Mouse (Mus musculus) thymus, postnatal 4 days (tissue): ENCODE results near the gene Lcmt1.

Experiments
- DNase-seq: peaks from one replicate; pipeline ENCODE4 v3.0.0; 2021

Gene Lcmt1

DNA sequence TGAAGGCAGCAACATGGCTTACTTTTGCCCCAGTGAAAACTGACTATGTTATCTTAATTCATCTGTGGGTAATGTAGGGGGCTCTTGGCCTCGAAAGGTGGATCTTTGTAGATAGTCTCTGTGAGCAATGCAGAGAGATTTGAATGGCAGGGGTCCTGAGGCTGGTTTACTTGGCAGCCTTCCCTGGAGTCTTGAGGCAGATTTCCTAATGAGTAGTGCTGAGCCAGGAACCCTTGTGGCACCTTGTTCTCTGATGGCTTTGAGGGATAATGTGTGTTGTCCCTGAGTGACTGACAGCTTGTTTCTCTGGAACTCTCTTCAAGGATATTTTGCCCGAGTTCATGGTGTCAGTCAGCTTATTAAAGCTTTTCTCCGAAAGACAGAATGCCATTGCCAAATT is 31.5 kb downstream of the Lcmt1 start:
- DNase-seq, result no peak

DNA sequence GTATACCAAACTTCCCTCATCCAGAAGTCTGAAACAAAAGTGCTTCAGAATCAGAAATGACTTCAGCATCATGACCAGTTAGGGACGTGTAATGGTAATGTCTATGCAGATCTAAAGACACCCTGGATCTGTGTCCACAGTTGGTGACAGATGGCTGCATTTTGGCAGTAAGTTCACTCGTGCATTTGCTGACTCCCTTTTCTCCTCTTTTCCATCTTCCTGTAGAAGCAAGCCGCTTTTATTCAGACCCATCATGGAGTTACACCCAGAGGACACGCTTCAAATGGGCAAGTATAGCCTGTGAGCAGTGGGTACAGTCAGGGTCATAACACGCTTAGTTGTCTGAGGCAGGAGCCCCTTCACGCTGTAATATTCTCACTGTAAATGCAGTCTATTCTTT is 34.6 kb downstream of the Lcmt1 start:
- no peak for DNase-seq

DNA sequence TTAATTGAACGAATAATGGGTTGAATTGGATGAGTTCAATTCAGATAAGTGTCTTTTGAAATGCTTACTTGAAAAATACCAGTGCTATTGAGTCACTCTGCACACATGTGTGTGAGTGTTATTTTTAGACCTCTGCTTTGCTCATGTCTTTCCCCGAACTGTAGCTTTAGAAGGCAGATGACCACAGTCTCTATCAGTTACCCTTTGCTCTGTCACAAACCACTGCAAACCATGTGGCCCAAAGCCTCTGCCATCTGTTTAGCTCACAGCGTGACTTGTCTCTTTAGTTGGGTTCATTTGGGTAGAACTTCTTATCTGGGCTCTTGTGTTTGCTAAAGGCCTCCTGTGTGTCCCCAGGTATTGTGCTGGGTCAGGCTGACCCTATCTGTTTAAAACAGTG is 36.0 kb downstream of the Lcmt1 start:
- DNase-seq, result no peak

DNA sequence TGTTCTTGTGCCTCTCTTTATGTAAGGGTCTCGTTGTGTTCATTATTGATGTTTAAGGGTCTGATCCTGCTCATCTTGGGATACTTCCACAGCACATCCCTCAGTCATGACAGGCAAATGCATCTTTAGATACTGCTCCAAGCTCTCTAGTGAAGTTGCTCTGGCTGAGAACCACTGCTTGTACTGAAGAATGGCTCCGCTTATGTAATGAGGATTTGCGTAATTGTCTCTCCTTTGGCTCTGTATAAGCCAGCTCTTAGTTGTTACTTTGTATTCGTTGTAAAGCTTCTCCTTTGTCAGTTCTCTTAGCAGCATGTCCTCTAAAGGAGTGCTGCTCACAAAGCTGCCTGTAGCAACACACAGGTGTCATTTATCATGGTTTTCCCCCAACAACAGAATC is 37.4 kb downstream of the Lcmt1 start:
- DNase-seq, result no peak

DNA sequence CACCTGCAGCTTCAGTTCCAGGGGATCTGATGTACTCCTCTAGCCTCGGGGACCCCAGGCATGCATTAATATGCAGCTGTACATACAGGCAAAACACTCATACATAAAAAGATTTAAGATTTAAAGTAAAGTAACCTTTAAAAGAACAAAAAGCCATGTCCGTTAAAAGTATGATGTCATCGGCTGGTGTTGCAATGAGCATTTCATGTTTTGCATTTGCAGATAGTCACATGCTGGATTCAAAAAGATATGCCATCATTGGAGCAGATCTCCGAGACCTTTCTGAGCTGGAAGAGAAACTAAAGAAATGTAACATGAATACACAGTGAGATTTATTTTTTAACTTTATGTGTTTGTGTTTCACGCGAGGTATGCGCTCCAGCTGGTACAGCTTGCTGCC is 40.9 kb downstream of the Lcmt1 start:
- DNase-seq, result no peak

DNA sequence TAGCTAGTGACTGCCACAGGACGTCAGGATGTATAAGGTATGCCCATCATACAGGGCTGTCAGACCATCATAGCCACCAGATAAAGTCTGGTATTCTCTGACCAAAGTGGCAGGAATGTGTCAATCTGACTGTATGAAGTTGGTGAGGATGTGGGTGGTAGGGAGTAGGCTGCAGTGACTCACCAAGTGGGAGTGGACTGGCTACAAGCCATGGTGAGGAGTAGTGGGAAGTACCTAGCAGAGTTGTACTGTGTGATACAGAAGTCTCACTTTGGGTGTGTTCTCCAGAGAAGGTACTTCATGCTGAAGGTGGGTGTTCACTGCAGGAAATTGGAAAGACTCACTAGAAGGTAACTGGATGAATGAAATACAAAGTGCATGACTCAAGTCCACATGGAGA is 41.5 kb downstream of the Lcmt1 start:
- no peak for DNase-seq

DNA sequence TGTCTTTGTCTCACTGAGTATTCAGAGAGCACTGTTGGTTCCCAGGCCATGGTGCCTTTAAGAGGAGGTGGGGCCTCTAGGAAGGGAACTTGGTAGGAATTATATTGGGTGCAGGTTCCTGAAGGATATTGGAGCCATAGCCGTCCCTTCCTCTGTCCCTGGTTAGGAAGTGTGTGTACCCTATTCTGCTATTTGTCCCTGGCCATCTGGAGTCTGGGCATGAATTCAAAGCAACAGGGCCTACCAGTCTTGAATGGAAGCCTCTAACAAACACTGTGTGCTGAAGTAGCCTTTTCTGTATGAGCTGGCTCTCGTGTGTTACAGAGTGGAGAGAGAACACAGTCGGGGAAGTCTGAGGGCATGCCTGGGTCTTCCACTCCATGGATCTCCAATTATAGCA is 42.6 kb downstream of the Lcmt1 start:
- DNase-seq, result no peak

DNA sequence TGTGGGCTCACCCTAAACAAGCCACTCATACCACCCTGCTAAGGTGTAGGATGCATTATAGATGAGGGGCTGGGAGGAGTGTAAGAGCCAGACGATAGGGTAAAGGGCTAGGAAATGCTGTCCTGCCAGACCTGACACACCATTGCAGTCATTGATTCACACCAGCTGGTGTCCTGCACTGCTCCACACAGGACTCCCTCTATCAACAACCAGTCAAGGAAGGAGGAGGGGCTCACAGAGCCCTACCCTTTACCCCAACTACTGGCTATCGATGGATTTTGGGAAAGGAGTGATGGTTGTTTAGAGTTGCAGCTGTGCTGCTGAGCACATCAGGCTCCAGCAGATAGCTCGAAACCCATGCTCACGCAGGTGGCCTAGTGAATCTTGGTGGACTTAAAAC is 47.2 kb downstream of the Lcmt1 start:
- no peak for DNase-seq

DNA sequence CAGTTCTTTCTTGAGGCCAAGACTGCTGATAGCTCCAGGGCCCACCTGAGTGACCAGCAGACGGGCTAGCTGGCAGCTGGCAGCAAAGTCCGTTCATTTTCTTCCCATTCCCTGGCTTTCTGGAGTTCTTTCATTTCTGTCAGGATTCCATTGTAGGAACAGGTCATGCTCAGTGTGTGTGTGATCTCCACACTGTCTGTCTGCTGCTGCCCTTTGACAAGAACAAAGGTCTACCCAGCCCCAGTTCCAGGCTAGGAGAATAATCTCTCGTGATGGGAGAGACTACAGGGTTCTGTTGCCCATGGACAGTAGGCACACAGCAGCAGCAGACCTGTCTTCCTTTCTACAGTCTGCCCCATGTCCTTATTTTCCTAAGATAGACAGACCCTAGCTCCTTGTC is 48.1 kb downstream of the Lcmt1 start:
- DNase-seq, result no peak

DNA sequence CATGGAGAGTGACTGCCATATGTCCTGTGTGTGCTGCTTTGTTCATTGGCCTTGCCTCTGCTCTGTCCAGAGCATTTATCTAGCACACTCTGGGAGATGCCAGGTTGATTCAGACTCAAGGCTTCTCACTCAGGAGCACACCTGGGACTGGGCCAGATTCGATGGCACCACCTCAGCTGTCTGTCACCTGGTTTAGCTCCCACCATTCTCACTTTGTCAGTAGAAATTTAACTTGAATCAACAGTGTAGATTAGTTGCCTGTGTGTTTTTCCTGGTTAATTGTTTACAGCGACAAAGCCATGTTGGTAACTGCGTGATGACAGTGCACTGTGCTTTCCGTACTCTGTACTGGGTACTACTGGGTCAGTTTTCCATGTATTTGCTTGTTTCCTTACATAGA is 50.4 kb downstream of the Lcmt1 start:
- DNase-seq, result no peak

DNA sequence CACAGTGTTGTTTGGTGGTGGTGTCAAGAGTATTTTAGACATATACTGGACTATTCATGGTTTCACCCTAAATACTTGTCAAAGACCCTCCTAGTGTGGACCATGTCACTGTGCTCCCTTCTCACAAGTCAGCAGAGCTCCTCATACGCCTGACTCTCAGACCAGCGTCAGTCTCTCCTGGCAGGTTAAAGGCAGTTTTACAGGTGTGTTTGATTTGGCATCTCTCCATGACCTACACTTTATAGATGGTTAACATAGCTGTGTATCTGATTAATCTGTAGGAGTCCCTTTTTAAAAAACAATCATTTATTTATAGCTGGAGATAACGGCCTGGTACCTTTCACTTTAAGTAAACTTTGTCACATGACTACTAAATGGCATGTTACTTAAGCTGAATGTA is 52.4 kb downstream of the Lcmt1 start:
- no peak for DNase-seq

DNA sequence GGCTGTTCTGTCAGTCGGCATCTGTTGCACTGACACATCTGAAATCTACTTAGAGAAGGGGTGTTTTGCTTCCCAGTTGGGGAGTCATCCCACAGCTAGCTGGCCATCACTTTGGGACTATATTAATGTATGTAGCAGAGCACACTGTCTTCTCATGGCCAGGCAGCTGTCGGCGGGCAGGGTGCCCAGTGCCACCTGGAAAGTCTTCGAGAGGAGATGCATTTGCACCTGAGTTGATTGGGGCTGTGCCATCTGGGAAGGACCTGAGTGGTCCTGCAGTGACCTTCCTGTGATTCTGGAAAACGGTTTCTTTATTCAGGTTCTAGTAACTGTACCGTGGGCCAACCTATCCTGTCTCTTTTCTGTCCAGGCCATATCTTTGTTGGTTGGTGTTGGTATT is 54.7 kb downstream of the Lcmt1 start:
- DNase-seq, result no peak

DNA sequence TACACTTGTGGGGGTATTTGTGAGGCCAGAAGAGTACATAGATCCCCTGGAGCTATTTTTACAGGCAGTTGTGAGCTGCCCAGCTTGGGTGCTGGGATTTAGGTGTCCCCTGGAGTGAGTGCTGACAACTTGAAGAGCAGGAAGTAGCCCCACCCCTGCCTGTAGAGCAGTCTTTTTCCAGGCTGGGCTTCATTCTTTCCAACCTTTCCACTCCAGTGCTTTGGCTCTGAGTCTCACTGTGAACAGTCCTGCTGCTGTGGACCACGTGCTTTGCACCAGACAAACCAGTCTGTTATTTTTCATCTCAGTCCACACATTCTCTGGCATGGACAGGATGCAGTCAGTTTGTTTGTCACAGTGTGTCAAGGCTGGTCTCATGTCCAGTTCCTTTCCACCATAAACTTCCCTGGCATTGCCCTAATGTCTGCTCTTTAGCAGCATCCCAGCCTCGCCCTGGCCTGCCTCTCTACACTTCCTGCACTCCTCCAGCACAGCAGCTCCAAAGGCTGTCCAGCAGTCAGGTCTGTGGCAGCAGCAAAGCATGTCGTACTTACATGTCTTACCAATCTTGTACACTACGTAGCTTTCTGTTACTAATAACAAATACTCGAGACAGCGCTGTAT is 55.7 kb downstream of the Lcmt1 start:
- no peak for DNase-seq

DNA sequence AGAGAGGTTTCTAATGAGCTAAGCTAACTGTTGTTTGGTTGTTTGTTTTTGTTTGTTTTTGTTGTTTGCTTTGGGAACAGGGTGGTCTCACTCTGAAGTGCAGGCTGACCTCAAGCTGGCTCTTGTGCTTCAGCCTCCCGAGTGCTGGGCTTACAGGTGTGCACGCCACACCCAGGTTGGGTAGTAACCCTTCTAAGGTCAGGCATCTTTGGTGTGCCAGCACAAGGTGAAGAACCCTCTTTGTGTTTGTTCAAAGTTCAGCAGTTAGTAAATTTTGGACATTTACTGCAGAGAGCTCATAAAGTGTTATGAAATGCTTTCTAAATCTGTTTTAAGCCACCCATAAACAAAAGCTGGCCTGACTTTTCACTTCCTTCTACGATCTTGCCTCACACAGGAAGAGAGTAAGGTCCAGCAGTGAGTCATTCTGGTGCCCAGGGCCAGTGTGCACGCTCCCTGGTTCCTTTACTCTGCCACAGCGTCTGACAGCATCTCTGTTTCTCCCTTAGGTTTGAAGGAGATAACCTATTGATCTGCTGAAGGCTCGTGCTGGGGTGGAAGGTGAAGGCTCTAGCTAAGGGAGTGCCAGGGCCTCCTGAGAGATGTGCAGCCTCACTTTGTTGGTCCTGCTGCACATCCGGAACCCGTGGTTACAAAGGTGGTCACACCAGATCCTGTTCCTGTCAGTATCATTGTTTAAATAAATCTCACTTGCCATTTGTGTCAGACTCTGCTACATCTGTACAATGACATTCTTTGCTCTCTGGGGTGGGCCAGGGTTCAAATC is 60.2 kb downstream of the Lcmt1 start:
- DNase-seq, result no peak

DNA sequence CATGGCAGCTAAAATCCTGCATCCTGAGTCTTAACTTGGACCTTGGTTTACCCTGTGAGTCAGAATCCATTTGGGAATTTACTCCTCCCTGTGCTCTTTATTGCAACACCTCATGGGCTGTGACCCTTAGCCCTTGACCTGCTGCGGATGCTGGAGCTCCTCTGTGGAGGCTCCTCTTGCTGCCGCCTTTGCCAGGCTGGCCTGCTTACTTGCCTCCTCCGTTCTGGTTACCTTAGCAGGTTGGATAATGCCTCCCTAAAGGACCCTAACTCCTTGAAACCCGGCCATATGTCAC is 60.8 kb downstream of the Lcmt1 start:
- DNase-seq, result no peak

DNA sequence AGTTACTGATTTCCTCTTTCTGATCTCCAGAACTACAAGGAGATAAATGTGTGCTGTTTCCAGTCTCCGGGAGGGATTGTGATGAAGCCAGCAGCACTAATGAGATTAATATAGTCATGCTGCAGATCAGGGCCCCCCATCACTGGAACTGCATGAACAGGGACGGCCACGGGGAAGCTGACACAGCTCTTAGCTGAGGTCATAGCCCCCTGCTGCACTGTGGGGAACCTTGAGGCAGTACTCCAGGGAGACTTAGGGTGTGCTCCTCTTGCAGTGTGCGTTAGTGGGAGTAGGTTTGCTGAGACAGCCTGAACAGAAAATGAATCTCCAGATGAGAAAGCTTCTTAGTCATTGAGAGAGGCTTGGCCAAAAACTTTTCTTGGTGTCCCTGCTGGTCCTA is 61.6 kb downstream of the Lcmt1 start:
- no peak for DNase-seq

DNA sequence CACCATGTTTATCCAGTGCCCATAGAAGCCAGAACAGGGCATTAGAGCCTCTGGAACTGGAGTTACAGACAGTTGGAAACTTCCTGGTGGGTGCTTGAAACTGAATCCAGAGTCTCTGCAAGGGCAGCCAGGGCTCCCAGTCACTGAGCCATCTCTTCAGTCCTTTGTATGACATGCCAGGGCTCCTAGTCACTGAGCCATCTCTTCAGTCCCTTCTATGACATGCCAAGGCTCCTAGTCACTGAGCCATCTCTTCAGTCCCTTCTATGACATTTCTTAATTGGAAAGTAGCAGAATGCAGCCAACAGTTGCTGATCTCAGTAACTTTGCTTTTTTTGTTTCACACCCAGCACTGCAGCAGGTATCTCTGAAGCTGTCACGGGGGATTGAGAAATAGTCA is 72.5 kb downstream of the Lcmt1 start:
- no peak for DNase-seq

DNA sequence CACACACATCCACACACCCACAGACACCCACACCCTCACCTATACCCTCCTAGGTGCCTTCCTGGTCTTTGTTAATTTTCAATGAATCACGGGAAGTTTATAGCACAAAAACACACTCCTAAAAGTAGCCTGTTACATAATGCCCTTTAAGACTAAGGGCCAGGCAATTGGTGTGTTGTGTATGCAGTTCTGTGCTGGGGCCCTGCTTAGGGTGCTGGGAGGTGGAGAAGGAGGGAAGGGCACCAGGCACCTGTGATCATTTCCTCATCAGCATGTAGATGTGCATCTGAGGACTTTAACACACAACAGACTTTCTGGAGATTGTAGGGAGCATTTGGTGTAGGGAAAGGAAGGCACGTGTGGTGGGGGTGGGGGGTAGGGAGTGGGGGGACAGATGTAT is 79.2 kb downstream of the Lcmt1 start:
- DNase-seq, result no peak

DNA sequence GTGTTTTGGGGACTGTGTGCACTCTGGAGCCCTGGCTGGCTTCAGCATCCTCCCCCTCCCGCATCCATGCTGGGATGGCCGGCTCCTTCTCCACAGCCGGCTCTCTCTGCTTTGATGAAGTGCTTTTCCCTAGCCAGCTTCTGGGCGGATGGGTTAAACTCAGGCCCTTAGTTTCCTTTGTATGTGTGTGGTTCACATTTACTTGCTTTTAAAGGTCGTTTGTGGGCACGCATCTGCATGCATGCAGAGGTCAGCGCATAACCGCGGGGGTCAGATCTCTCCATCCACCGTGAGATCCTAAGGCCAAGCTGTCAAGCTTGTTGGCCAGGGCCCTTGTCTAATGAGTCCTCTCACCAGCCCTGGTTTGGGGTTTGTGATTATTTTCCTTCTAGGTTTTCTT is 80.1 kb downstream of the Lcmt1 start:
- no peak for DNase-seq

DNA sequence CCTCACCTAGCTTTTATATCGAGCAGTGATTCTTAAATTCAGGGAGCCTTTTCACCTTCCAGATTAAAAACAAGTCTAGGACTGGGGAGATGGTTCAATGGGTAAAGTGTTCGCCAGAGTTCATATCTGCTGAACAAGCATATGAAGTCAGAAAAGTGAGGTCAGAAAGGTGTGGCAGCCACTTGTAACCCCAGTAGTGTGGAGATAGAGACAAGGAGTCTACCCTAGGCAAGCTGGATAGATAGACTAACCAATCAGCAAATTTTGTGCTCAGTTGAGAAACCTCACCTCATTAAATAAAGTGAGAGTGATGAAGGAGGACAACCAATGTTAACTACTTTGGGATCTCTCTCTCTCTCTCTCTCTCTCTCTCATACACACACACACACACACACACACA is 80.9 kb downstream of the Lcmt1 start:
- no peak for DNase-seq

DNA sequence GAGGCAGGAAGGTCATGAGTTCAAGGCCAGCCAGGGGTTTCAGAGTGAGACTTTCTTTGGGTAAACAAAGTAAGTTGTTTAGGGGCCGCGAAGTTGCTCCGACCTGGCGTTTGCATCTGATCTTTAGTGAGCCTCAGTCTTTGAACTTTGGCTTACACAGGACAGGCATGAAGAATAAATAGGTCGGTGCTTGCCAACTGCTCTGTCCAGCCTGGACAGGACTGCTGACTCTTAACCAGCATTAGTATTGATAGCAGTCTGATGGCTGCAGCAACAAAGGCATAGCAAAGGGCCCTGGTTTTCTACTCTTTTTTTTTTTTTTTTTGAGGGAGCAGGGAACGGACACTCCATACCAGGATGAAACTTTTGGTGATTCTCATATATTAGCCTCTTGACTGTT is 83.0 kb downstream of the Lcmt1 start:
- DNase-seq, result no peak

DNA sequence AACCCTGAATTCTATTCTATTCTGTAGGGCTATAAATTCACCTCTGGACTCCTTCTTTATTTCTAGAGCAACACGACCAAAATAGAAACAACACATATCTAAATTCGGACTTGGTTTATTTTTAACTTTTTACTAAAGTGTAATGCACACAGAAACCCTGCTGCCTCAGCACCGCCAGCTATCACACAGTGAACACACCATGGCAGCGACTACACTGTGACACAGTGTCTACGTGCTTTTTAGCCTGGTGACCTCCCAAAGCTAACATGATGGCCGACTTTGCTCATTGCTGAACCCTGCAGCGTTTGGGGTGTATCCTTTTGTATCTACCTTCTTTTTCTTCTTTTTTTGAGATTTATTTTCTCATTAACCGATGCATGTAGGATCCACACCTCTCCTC is 83.5 kb downstream of the Lcmt1 start:
- no peak for DNase-seq

DNA sequence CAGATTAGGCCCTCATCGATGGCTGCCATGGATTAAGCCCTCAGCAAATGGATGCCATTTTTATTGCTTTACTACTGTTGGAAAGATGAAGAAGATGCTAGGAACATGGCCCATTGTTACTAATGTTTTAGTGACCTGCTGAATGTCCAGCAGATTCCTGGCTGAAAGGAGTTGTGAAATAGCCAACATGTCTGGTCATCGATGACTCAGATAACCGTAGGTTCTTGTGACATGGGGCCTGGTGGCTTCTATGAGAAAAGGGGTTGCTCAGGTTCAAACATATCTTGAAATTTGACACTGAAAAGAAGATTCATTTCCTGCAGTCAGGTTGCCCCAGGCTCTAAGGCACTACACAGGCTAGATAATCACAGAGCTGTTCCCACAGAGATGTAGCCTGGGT is 85.5 kb downstream of the Lcmt1 start:
- no peak for DNase-seq

DNA sequence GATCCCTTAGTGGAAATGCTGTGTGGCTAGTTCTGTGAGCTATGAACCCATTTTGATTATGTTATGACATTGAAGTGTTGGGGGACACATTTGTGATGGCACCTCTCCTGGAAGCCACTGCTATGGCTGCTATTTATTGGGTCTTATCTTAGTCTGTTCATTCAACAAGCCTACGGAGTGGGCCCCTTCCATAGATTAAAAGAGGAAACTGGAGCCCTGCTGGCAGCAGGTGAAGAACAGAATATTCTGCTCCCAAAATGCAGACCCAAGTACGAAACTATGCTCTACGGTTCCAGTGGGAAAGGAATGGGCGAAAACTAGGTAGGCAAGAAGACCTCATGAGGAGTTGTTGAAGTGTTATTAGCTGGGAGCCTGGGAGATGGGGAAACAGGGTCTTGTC is 88.7 kb downstream of the Lcmt1 start:
- no peak for DNase-seq

DNA sequence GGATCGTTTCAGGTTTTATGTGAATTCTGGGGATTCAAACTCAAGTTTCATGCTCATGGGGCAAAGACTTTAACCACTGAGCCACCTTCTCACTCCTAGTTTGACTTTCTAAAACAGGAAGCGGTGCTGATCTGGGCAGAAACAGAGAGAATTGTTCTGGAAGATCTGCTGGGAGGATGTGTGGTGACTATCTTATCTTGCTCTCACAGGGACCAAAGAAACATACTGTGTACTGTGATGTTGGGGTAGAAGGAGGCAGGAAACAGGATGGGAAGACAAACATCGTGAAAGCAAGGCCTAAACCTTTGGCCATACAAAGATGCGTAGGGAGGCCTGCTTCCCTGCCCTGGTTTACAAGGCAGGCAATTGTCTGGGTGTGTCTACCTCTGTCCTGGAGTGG is 89.7 kb downstream of the Lcmt1 start:
- no peak for DNase-seq
